Mouse (Mus musculus) heart, embryonic 11.5 days (tissue): ENCODE data around the gene Sfmbt2. TPM values are rescaled to one million over a fixed set of nuclear protein-coding genes. Genes with fewer than 3 reads are reported as not detected.

Experiments used
- ATAC-seq: fragments of 200-750 bp; cut with Nextera tagmentation; replicated peaks from 2 replicates; pipeline ENCODE4 v1.8.0; 2017; ENCODE audit warnings: moderate library complexity; ENCODE audit not compliant: insufficient number of reproducible peaks, low FRiP score, low TSS enrichment
- H3K27ac ChIP-seq: fragments of 300-500 bp; sonication (generic); 2 replicates; pipeline ENCODE4 v1.5.1; 2014; ENCODE audit warnings: mild to moderate bottlenecking, low read depth, low read length
- H3K27me3 ChIP-seq: fragments of 300-500 bp; sonication (generic); 2 replicates; pipeline ENCODE4 v1.6.1; 2014; ENCODE audit warnings: mild to moderate bottlenecking, low read length, mixed read lengths; ENCODE audit not compliant: control insufficient read depth, insufficient read depth
- H3K36me3 ChIP-seq: fragments of 300-500 bp; sonication (generic); 2 replicates; pipeline ENCODE4 v1.6.1; 2014; ENCODE audit warnings: mild to moderate bottlenecking, low read length, moderate library complexity, mixed read lengths; ENCODE audit not compliant: control insufficient read depth, insufficient read depth
- H3K4me1 ChIP-seq: fragments of 300-500 bp; sonication (generic); 2 replicates; pipeline ENCODE4 v1.6.1; 2014; ENCODE audit warnings: low read length; ENCODE audit not compliant: control insufficient read depth, insufficient read depth
- H3K4me2 ChIP-seq: fragments of 300-500 bp; sonication (generic); 2 replicates; pipeline ENCODE4 v1.6.1; 2014; ENCODE audit warnings: mild to moderate bottlenecking, moderate library complexity
- H3K4me3 ChIP-seq: fragments of 300-500 bp; sonication (generic); 2 replicates; pipeline ENCODE4 v1.5.1; 2014; ENCODE audit warnings: low read depth, low read length
- H3K9ac ChIP-seq: fragments of 300-500 bp; sonication (generic); 2 replicates; pipeline ENCODE4 v1.6.1; 2014; ENCODE audit warnings: mild to moderate bottlenecking, low read depth, low read length, moderate library complexity
- H3K9me3 ChIP-seq: fragments of 300-500 bp; sonication (generic); replicated peaks from 2 replicates; pipeline ENCODE4 v1.6.1; 2016; ENCODE audit warnings: low read length; ENCODE audit not compliant: control insufficient read depth
- WGBS: fragments of 180-500 bp; shearing (Covaris S2); extraction: QIAGEN DNeasy Blood & Tissue Kit; methylation state at CpG from one replicate; pipeline ENCODE4 v1.1.7; 2014; ENCODE audit not compliant: insufficient replicate concordance; 5-methylcytosine and 5-hydroxymethylcytosine counted together
- polyA plus RNA-seq: library from polyadenylated mRNA; unstranded; fragments of >200 nt; fragmentation: Nextera tagmentation; extraction: Ambion mirVana; gene quantifications from 2 replicates; pipeline ENCODE4 v1.2.1, GENCODE M21; 2014

The Sfmbt2 gene
- 1.5 and 1.6 TPM in 2 replicates for polyA plus RNA-seq

GRCm38 (mm10) chr2:10370176-10370575 lies at the start of gene Sfmbt2:
Gene Sfmbt2 (plus strand): TSS chr2:10370510.
- no peak within 1 kb of the TSS for H3K4me2 ChIP-seq
- peaks cover 6% of the 10 kb centered on the region for H3K4me1 ChIP-seq
- H3K27me3 ChIP-seq = peaks cover 46% of the 10 kb centered on the region
- H3K36me3 ChIP-seq = no peaks in the 10 kb centered on the region
- ATAC-seq = no peak
- 1% methylated on average over 10 of the region's 10 CpGs for WGBS
- no peak within 1 kb of the TSS for H3K4me3 ChIP-seq
- H3K9ac ChIP-seq = no peak within 1 kb of the TSS
- no peak within 1 kb of the TSS for H3K27ac ChIP-seq
- no peaks in the 10 kb centered on the region for H3K9me3 ChIP-seq

DNA sequence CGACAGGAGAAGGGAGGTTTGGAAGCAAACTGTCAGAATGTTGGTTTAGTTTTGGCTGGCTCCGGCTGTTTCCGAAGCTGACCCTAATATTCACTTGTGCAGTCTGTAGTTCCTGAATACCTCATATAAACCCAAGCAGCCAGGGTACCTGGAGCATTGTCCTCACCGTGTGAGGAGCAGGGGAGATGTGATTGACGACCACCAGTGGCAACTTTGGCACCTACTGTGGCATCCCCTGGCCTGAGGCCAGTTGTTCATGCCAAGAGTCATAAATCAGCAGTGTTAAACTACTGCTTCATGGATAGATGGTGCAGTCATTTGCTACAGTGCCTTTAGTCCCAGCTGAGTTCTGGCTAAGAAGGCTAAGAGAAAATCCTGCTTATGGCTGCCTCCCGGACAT lies 49.2 kb upstream of the Sfmbt2 start:
- Histone ChIP-seq H3K4me2 (no peak overlapping the region), H3K4me1 (peaks cover 2% of the 10 kb centered on the region; the same call in 1 of the 2 replicates), H3K4me3 (no peak overlapping the region), H3K27ac (no peak overlapping the region), H3K9me3 (no peaks in the 10 kb centered on the region), H3K27me3 (peaks cover 10% of the 10 kb centered on the region; the same call in 1 of the 2 replicates), H3K36me3 (no peaks in the 10 kb centered on the region), H3K9ac (no peak overlapping the region)
- 63% methylated on average over 6 of the region's 6 CpGs for WGBS
- no peak for ATAC-seq

GRCm38 (mm10) chr2:10323173-10323572 lies 47.1 kb upstream of the Sfmbt2 start:
- Histone ChIP-seq H3K4me3 (no peak overlapping the region), H3K9me3 (no peaks in the 10 kb centered on the region), H3K27me3 (peaks cover 12% of the 10 kb centered on the region; the same call in 1 of the 2 replicates), H3K27ac (no peak overlapping the region), H3K4me1 (no peaks in the 10 kb centered on the region), H3K4me2 (no peak overlapping the region), H3K9ac (no peak overlapping the region), H3K36me3 (no peaks in the 10 kb centered on the region)
- ATAC-seq = no peak
- 69% methylated on average over 4 of the region's 4 CpGs for WGBS

DNA sequence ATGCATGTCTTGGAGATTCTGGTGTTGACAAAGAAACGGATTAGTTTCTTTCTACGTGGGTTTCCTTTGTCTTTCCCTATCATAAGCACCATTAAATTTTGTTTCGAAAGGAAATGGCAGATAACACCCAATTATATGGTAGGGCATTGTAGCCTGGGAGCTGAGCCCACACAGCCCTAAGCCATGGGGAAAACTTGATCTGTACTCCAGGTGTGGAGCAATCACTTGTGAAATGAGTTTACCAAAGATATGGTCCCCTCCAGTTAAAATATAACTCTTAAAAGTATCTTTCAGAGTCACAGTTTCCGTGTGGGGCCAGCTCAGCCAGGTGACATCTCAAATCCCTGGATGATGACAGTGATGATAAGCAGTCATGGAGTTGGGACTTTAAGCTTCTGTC lies 45.3 kb upstream of the Sfmbt2 start:
- Histone ChIP-seq H3K4me1 (no peaks in the 10 kb centered on the region), H3K9me3 (no peaks in the 10 kb centered on the region), H3K27me3 (peaks cover 13% of the 10 kb centered on the region; the same call in 1 of the 2 replicates), H3K9ac (no peak overlapping the region), H3K4me3 (no peak overlapping the region), H3K27ac (no peak overlapping the region), H3K36me3 (no peaks in the 10 kb centered on the region), H3K4me2 (no peak overlapping the region)
- ATAC-seq = no peak
- WGBS = 58% methylated on average over 4 of the region's 4 CpGs

GRCm38 (mm10) chr2:10330216-10330615 lies 40.1 kb upstream of the Sfmbt2 start:
- no peaks in the 10 kb centered on the region for H3K9me3 ChIP-seq
- H3K4me1 ChIP-seq = no peaks in the 10 kb centered on the region
- 16% methylated on average over 5 of the region's 5 CpGs for WGBS
- no peak overlapping the region for H3K4me3 ChIP-seq
- H3K27ac ChIP-seq = no peak overlapping the region
- no peaks in the 10 kb centered on the region for H3K36me3 ChIP-seq
- no peak overlapping the region for H3K9ac ChIP-seq
- H3K27me3 ChIP-seq = peaks cover 17% of the 10 kb centered on the region
- no peak overlapping the region for H3K4me2 ChIP-seq
- ATAC-seq = no peak

DNA sequence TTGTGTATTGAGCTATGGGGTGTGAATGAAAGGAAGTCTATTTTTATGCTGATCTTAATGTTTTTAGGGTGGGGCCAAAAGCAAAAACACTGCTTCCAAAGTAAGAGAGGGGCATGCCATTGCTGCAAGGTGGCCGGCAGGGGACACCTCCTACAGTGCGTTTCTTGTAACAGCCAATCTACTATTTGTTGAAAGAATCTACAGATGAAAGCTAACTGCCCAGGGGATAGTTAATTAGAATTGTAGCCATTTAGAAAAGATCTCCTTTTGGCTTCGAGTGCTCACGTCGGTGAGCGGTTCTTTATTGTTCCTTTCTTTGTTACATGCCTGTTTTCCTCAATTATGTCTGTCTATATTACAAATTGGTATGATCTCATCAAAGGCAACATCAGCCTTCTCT lies 36.0 kb upstream of the Sfmbt2 start:
- no peak overlapping the region for H3K9ac ChIP-seq
- H3K4me3 ChIP-seq = no peak overlapping the region
- H3K4me2 ChIP-seq = no peak overlapping the region
- ATAC-seq = no peak
- peaks cover 16% of the 10 kb centered on the region for H3K27me3 ChIP-seq
- whole genome bisulfite sequencing = 23% methylated on average over 6 of the region's 6 CpGs
- no peaks in the 10 kb centered on the region for H3K9me3 ChIP-seq
- H3K36me3 ChIP-seq = no peaks in the 10 kb centered on the region
- H3K27ac ChIP-seq = no peak overlapping the region
- H3K4me1 ChIP-seq = no peaks in the 10 kb centered on the region

DNA sequence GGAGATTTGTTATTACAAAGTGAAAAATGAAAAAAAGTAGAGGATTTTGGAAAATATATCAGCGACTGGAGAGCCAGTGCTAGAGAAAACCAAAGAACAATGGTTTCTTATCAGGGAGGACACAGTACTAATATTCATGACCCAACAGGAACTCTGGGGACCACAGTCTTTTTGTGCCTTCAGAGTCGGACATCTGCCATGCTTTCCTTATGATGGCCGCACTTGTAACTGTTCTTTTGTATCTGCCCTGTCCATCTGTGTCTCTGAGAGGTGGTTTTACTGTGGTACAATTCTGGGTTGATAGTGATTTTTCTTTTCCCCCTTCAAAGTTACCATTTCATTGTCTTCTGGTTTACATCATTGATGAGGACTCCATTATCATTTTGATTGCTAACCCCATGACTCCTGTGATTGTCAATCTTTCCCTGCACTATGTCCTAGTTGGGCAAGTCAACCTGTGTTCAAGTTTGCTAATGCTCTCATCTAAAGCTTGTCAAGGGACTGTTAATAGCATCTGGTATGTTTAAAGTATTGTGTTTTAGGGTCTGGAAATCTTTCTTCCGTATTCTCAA lies 35.2 kb upstream of the Sfmbt2 start:
- Histone ChIP-seq H3K27me3 (peaks cover 18% of the 10 kb centered on the region), H3K36me3 (no peaks in the 10 kb centered on the region)

DNA sequence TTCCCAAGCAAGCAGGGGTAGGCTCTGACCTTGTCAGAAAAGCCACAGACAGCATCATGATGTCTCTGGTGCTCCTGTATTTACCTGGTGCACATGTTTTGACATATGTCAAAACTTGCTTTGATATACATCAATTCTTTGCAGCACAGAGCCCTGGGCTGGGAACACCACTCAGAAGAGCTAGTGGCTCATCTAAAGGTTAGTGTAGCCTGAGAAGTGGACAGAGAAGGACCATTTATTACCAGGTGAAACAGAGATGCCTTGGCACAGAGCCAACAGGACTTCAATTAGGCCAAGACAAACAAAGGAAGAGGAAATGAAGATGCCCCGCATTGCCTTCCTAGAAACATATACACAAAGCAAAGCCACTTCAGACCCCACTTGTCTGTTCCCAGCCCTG lies 30.3 kb upstream of the Sfmbt2 start:
- Histone ChIP-seq H3K36me3 (no peaks in the 10 kb centered on the region), H3K4me2 (no peak overlapping the region), H3K9ac (no peak overlapping the region), H3K27me3 (peaks cover 8% of the 10 kb centered on the region), H3K4me1 (no peaks in the 10 kb centered on the region), H3K4me3 (no peak overlapping the region), H3K9me3 (no peaks in the 10 kb centered on the region), H3K27ac (no peak overlapping the region)
- no peak for ATAC-seq
- WGBS = 67% methylated on average over 1 of the region's 1 CpGs

More for the DNA sequence above, 35.2 kb upstream of the Sfmbt2 start:
- Histone ChIP-seq H3K27ac (no peak overlapping the region), H3K9me3 (no peaks in the 10 kb centered on the region), H3K4me2 (no peak overlapping the region), H3K9ac (no peak overlapping the region), H3K4me1 (no peaks in the 10 kb centered on the region), H3K4me3 (no peak overlapping the region)
- ATAC-seq = no peak
- 60% methylated on average over 4 of the region's 4 CpGs for WGBS

DNA sequence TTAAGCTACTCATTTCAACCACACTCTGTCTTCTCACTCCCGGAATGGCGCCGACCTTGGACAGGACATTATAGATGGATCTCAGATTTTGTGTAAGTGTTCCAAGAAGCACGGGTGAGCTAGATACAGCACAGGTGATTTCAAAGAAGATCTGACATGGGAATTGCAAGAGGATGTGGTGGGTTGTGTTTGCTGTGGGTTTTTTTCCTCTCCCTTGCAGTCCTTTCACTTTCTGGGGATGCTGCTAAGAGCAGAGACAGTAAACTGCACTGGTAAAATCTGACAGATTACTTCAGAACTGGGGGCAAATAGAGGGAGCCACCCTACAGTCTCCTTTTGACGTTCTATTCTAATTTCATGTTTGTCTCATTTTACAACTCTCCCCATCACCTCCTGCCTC lies 26.8 kb upstream of the Sfmbt2 start:
- Histone ChIP-seq H3K4me1 (no peaks in the 10 kb centered on the region), H3K27me3 (peaks cover 2% of the 10 kb centered on the region; the same call in 1 of the 2 replicates), H3K4me3 (no peak overlapping the region), H3K9me3 (no peaks in the 10 kb centered on the region), H3K27ac (no peak overlapping the region), H3K4me2 (no peak overlapping the region), H3K36me3 (no peaks in the 10 kb centered on the region), H3K9ac (no peak overlapping the region)
- WGBS = 77% methylated on average over 5 of the region's 5 CpGs
- no peak for ATAC-seq
